Mouse (Mus musculus) cerebellum, postnatal 4 days (tissue): ENCODE results near the gene Snrpc.

Source experiments
- DNase-seq, 2 experiments: peaks; one replicate each; pipeline ENCODE4 v3.0.0; 2022; ENCODE audit warnings: low spot score in 2 of 2, mixed read lengths in 1 of 2

Snrpc gene

DNA sequence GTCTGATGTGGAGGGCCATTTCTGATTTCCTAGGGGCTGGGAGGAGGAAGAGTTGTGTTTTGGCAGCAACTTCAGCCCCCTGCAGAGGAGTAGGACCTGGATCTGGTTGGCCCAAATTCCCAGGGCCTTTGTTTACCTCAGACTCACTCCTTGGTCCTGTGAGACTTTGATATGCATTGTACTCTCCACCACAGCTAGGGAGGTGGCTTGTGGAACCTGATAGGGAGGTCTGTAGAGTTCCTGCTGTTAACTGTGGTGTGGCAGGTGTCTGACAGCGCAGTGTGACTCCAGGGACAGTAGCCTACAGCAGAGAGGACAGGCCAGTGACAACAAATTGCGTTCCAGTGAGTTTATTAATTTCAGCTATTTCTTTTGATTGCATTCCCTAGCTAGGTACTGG, 21.2 kb downstream of the Snrpc start:
- DNase-seq = no peak

DNA sequence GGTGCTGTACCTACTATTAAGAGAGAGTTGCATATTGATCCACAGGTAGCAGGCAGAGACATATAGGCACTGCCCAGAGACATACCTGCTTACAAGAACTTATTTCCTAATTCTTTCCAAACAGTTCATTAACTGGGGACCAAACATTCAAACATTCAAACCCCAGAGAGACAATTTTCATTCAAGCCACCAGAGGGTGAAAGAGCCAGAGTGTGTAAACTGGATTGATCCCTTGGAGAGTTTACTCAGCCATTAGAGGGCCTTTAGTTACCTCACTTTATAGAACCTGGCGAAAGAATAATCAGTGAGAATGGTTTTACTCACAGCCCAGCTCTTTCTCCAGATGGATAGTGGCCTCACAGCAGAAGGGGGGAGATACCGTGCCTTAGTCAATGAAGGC, 27.5 kb downstream of the Snrpc start:
- no peak for DNase-seq

- DNase-seq = no peak
These were observed 28.8 kb downstream of the Snrpc start for GRCm38 (mm10) chr17:27866737-27867136.

DNA sequence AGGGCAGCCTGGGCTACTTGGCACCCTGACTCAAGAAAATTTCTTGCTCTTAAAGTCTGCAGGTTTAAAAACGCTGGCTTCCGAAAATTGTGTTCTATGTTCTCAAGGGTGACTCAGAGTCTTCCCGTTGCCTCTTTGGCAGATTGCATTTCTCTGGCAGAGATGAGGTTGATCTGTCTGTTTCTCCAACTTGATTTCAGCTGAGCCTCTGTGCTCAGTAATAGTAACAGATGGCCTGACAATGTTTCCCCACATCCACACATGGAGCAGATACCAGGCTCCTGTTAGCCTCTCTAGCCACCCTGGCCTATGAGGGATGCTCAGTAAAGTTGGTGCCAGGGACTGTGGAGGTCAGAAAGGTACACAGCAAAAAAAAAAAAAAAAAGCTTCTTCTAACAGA, 33.9 kb downstream of the Snrpc start:
- no peak for DNase-seq

GRCm38 (mm10) chr17:27873583-27873982, 35.6 kb downstream of the Snrpc start:
- DNase-seq = no peak

DNA sequence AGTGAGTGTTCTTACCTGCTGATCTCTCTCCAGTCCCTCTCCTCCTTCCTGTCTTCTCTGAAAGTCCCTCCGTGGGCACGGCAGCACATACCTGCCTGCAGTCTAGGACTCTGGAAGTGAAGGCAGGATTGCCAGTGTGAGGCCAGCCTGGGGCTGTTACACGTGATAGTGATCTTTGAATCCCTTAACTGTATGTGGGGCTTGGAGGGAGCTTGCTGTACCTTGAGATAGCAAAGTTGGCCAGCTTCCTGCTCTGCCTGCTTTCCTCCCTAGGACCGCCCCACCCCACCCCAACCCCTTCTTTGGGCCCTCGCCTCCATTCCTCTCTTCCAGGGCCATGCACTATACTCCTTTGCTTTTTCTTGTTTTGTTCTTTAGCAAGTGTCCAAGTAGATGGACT, 36.6 kb downstream of the Snrpc start:
- no peak for DNase-seq

- DNase-seq = no peak
These were observed 43.6 kb downstream of the Snrpc start for GRCm38 (mm10) chr17:27881518-27881917.

DNA sequence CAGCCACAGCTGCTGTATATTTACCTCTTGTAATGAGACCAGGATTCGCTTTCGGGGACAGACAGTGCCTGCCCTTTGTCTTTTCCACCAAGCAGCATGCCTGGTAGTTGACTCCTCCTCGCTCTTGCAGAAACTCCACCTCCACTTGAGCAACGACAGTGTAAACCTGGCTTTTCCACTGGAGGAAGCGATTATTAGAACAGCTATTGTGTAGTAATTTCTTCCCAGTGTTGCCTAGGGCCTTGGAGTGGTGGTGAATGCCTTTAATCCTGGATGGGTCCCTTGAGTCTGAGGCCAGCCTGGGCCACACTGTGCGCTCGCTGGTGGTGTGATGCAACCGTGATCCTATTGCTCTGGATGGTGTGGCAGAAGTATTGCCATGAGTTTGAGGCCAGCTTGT, 45.2 kb downstream of the Snrpc start:
- no peak for DNase-seq

GRCm38 (mm10) chr17:27883994-27884393, 46.0 kb downstream of the Snrpc start:
- no peak for DNase-seq

DNA sequence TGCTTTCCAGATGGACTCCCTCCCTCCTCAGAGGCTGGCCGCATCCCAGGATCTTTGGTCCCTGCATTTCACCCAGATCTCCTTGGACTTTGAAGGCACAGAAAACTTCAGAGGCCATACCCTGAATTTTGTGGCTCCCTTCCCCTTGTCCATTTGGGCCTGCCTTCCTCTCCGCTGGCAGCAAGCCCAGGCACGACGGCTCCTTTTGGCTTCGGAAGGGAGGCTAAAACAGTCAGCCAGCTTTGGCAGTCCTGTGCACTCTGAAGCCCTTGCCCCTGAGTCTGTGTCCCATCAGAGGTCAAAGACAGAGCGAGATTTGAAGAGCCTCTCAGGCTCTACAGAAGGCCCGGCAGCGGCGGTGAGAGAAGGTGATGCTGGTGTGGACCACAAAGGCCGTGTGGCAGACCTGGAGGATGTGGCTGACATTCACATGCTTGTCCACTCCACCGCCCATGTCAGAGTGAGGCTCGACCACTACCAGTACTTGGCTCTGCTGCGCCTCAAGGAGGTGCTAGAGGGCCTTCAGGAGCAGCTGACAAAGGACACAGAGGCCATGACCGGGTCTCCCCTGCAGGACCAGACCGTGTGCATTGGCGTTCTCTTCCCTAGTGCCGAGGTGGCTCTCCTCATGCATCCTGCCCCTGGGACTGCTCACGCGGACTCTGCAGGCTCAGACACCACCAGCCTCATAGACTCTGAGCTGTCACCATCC, 48.7 kb downstream of the Snrpc start:
- DNase-seq = no peak
